Mouse (Mus musculus): ENCODE measurements at regions not wholly inside any gene's neighbourhood (a gene's known extent, or its start where the extent isn't known, plus 50 kb on each side); places are given as distances from the start of the nearest gene placed in this dataset.

GRCm38 (mm10) chr7:123861706-123862105 is 121.0 kb upstream of the Hs3st4 start:
- TF ChIP-seq EP300 (IDR thresholded peaks at IDR 0.05; ENCODE audit: insufficient read depth, low read depth, low read length): no peak
- TF ChIP-seq POLR2A (IDR thresholded peaks at IDR 0.05; ENCODE audit: insufficient read depth, low read length): no peak
